Mouse (Mus musculus): ENCODE results near the gene Dpf3.

Gene Dpf3

GRCm38 (mm10) chr12:83496736-83497135 lies 9.2 kb upstream of the Dpf3 start:
- DNase-seq (ENCODE audit: low spot score in 2 of 2): no peak

GRCm38 (mm10) chr12:83496336-83496735 lies 8.8 kb upstream of the Dpf3 start:
- DNase-seq (ENCODE audit: low spot score in 2 of 2): no peak

GRCm38 (mm10) chr12:83495961-83496282 lies 8.4 kb upstream of the Dpf3 start:
- no peak for DNase-seq (ENCODE audit: low spot score in 2 of 2)

DNA sequence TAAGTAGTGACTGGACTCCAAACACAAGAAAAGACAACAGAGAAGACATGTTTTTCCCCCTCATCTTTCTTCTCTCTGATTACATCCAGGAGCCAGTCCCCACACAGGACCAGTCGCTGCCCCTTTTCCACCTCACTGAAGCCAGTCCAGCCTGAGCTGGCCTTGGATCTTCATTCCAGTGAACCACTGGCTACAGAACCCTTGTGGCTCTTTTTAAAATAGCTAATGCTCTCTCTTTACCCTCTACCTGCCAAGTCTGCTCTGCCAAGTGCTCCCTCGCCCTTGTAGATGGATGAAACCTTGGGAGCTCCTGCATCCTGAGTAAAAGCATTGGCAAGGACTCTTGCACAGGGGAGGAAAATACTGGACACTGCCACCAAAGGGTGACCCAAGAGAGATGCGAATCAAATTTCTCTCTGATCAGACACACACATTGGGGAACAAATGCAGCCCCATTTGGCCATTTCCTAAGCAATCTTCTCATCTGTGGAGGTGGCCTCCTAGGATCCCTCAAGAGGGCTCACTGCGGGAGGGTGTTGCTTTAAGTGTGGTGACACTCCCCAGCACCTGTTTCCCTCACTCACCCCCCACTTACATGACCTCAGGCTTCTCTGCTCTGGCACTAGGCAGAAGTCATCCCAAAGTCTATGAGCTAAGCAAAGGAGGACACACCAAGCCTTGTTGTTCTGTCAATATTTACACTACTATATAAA lies 7.9 kb upstream of the Dpf3 start:
- no peak for DNase-seq (ENCODE audit: low spot score in 2 of 2)

- no peak for DNase-seq (ENCODE audit: low spot score in 2 of 2)
Observed at GRCm38 (mm10) chr12:83494196-83494595, 6.7 kb upstream of the Dpf3 start.

GRCm38 (mm10) chr12:83492808-83493207 lies 5.3 kb upstream of the Dpf3 start:
- DNase-seq (ENCODE audit: low spot score in 2 of 2): no peak

GRCm38 (mm10) chr12:83491609-83492008 lies 4.1 kb upstream of the Dpf3 start:
- no peak for DNase-seq (ENCODE audit: low spot score in 2 of 2)

DNA sequence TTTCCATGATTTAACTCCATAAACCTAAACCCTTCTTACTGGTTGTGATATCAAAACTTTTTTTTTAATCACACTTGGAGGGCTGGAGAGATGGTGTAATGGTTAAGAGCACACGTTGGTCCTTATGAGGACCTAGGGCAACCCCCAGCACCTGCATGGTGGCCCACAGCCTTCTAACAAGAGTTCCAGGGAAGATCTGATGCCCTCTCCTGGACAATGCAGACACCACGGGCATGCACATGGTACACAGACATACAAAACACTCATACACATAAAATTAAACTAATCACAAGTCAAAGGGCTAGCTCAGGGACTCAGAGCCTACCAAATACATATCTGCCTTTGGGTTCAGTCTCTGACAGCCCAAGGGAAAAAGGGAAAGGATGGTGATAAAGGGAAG lies 2.2 kb upstream of the Dpf3 start:
- no peak for DNase-seq (ENCODE audit: low spot score in 2 of 2)

DNA sequence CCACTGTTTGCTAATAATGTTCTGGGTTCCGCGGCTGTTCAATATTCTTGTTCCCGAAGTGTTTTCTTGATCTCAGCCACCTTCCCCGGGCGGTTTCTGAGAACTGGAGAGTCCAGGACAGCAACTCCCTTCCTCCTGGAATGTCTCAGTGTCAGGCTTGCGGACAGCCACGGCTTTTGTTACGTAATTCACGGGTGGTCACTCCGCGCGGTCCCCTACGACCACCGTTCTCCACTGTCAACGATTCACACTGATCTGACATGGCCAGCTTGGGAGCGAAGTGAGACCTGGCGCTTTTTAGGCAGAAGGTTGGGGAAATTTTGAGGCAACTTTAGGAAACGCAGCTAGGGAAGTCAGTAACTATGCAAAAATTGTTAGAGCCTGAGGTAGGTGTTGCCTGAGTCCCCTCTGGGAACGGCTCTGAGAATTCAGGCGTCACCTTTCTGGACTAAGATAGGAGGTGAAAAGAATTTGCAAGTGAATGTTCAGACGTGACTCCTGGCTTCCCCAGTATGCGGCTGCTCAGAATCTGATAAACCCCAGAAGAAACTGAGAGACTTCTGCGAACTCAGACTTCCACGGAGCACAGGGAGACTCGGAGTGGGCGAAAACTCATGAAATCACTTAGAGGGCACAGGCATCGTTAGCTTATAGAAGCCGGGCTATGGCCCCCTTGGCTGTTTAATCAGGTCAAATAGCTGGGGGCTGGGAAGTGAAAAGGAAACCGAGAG lies 860 bp upstream of the Dpf3 start:
- no peak for DNase-seq (ENCODE audit: low spot score in 2 of 2)

- peak in 1 of 2 experiments; percentile 16 for DNase-seq (ENCODE audit: low spot score in 2 of 2)
Observed at GRCm38 (mm10) chr12:83486671-83487461, 650 bp downstream of the Dpf3 start.

DNA sequence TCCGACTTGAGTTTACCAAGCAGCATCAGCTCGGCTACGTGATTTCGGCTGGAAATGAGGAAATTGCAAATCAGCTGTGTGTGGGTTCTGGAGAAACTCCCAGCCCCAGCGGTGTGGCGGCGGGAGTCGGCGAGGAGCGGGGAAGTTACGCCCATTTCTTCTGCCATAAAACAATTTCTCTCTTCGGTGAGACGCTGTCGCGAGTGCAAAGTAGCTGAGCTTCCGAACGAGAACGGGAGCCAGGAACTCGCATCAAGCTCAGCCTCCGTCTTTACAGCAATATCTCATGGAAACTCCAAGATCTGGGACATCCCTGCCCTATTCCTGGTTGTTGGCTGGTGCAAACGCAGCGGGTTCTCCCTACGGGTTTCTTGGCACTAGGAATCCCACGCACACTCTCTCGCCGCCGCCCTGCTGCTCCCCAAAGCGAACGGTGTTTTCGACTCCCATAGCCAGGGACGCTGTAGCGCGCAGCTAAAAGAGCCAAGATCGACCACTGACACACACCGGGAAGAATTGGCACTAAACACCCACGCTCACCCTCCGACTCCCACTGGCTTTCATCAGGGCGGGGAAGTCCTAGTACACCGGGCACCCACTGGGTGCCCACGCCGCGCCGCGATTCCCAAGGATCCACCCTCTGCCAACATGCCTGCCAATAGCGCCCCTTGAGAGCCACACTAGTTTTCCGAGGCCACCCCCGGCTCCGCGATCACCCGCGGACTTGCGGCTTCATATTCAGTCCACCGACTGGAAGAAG lies 1.4 kb downstream of the Dpf3 start:
- no peak for DNase-seq (ENCODE audit: low spot score in 2 of 2)

GRCm38 (mm10) chr12:83484855-83485745 lies 2.4 kb downstream of the Dpf3 start:
- DNase-seq (ENCODE audit: low spot score in 2 of 2): no peak

DNA sequence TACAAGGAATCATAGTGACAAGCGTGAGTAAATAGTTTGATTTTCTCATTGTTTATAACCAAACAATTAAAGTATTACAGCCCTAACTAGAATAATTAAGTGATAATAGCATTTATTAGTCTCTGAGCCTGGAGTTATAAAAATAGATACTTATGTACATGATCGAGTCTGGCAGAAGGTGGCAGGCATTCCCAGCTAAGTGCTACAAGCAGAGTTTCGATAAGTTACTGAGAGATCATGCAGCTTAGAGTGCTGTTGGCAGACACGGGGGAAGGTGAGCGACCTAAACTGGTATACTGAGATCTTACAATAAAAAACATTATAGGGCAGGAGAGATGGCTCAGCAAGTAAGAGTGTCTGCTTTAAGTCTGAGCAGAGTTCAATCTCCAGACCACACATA lies 3.9 kb downstream of the Dpf3 start:
- DNase-seq (ENCODE audit: low spot score in 2 of 2): no peak

DNA sequence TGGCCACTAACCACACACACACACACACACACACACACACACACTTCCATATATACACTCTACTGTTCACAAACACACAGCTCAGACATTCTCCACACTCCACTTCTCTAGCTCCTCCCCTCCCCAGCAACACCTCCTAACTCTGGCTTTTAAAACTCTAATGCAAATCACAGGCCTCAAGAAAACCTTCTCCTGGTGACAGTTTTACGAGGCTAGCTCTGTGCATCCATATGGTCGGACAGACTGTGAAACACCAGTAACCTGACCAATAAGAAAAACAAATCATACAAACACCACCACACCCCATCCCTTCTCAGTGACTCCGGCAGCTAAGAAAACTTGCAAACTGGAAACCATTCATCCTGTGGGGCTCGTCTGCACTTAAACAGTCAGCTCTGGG lies 6.1 kb downstream of the Dpf3 start:
- no peak for DNase-seq (ENCODE audit: low spot score in 2 of 2)

GRCm38 (mm10) chr12:83479818-83480401 lies 7.6 kb downstream of the Dpf3 start:
- DNase-seq (ENCODE audit: low spot score in 2 of 2): no peak

GRCm38 (mm10) chr12:83479140-83479539 lies 8.4 kb downstream of the Dpf3 start:
- no peak for DNase-seq (ENCODE audit: low spot score in 2 of 2)

DNA sequence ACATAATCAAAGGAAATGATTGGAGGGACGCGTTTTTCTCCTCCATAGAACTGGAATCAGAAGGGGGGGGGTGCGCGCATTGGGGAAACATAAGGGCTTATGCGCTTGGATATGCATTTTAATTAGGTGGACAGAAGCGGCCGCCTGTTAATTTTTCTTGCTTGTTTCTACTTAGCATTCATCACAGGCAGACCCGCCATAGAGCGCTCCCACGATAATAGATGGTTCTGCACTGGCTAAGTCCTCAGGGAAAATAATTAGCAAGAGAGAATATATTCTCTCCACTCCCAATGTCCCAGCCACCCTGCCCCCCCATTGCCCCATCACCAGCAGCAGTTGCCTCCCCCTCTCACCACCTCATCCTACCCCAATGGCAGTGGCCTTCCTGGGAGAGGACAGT lies 11.2 kb downstream of the Dpf3 start:
- DNase-seq (ENCODE audit: low spot score in 2 of 2): no peak

GRCm38 (mm10) chr12:83475419-83475818 lies 12.1 kb downstream of the Dpf3 start:
- DNase-seq (ENCODE audit: low spot score in 2 of 2): no peak

- DNase-seq (ENCODE audit: low spot score in 2 of 2): no peak
Observed at GRCm38 (mm10) chr12:83473987-83474600, 13.4 kb downstream of the Dpf3 start.

DNA sequence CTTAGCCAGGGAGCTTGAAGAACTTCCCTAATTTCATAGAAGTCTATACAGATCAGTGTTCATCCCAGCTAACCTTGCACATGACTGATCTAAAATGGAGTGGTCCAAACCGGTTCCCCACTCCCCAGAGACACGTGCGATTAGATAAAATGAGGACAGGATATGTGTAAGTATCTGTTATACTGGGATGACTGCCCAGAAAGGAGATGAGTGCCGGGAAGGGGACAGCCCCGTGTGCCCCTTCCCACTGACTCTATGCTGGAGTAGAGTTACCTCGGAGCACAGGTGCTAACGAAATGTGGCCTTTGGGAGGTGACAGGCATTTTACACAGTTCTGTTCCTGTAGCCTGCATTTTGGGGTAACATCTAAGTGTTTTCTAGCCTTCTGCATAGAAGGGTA lies 15.8 kb downstream of the Dpf3 start:
- DNase-seq (ENCODE audit: low spot score in 2 of 2): no peak
